Comparison of ENCODE assay signal across 18 mouse cellular contexts in the genomic region with DNA sequence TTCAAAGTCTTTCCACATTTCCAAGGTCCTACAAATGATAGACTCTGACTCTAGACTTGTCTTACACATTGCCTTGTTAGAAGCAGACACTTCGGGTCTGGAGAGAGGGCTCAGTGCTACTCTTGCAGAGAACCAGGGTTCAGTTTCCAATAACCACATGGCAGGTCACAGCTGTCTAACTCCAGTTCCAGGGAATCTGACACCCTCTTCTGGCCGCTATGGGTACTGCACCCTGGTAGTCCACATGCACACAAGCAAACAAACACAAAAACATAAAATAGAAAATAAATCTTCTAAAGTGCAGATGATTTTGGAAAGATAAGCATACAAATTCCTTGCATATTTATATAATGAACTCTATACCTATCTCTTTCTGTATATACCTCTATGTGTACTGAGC. TPM values are rescaled to one million over a fixed set of nuclear protein-coding genes. Genes with fewer than 3 reads are reported as not detected.
DNase-seq lines count a peak whose midpoint lies in the region; ATAC-seq and TF ChIP-seq lines count a peak whose summit lies in the region.
"Had no signal": no experiment of that assay in that cellular context is flagged by ENCODE, and none has a peak within 500 bp of the region (broad histone marks: within the 10 kb centered on the region; RNA-seq: fewer than 3 reads in every experiment).

No protein-coding gene starts in this region.

- H3K36me3 ChIP-seq in heart, postnatal 0 days (replicated peaks; ENCODE audit: control insufficient read depth, insufficient read depth, low read length), result no peaks in the 10 kb centered on the region
- H3K36me3 ChIP-seq in neural tube, embryonic 15.5 days, result no peaks in the 10 kb centered on the region
- no peaks in the 10 kb centered on the region for H3K36me3 ChIP-seq in testis, adult 2 months (ENCODE audit: control insufficient read depth, insufficient read depth, low read length)
- H3K36me3 ChIP-seq: embryonic facial prominence, embryonic 12.5 days; neural tube, embryonic 13.5 days had no signal

- TF ChIP-seq EP300 in heart, postnatal 0 days (IDR thresholded peaks at IDR 0.05; ENCODE audit: low read depth), result no peak

- H3K9me3 ChIP-seq in heart, postnatal 0 days (replicated peaks; ENCODE audit: control insufficient read depth, low read length), result no peaks in the 10 kb centered on the region
- H3K9me3 ChIP-seq in neural tube, embryonic 15.5 days (replicated peaks), result no peaks in the 10 kb centered on the region
- H3K9me3 ChIP-seq: embryonic facial prominence, embryonic 12.5 days; neural tube, embryonic 13.5 days had no signal

- no peak overlapping the region for H3K4me2 ChIP-seq in heart, postnatal 0 days (ENCODE audit: low read depth, low read length)
- H3K4me2 ChIP-seq in neural tube, embryonic 15.5 days, result no peak overlapping the region
- H3K4me2 ChIP-seq: embryonic facial prominence, embryonic 12.5 days; neural tube, embryonic 13.5 days had no signal

- no peaks in the 10 kb centered on the region for H3K27me3 ChIP-seq in heart, postnatal 0 days (ENCODE audit: control insufficient read depth, insufficient read depth, low read length)
- H3K27me3 ChIP-seq in neural tube, embryonic 15.5 days (replicated peaks), result no peaks in the 10 kb centered on the region
- H3K27me3 ChIP-seq in testis, adult 2 months (ENCODE audit: control insufficient read depth, insufficient read depth, low read length), result no peaks in the 10 kb centered on the region
- H3K27me3 ChIP-seq: embryonic facial prominence, embryonic 12.5 days; neural tube, embryonic 13.5 days had no signal

- DNase-seq in heart, postnatal 0 days (ENCODE audit: low spot score), result no peak
- no peak for DNase-seq in heart, postnatal 36 days
- DNase-seq in neural tube, embryonic 10.5 days (ENCODE audit: extremely low spot score, low spot score), result peak; percentile 18
- peak; percentile 6 for DNase-seq in c-Kit-negative CD71-positive TER-119-positive erythroid progenitor cells, embryonic 14.5 days (ENCODE audit: low read depth, low spot score)
- DNase-seq in thymus, postnatal 14 days, result no peak
- no peak for DNase-seq in kidney, postnatal 10 days
- DNase-seq: adrenal gland, postnatal 36 days; heart, postnatal 10 days; left cerebral cortex, postnatal 4 days; right cerebral cortex, postnatal 14 days; thymus, adult 2 months had no signal

- 69% methylated on average over 2 of the region's 2 CpGs for WGBS in heart, postnatal 0 days
- 77% methylated on average over 2 of the region's 2 CpGs for WGBS in neural tube, embryonic 15.5 days

- ATAC-seq in heart, postnatal 0 days (ENCODE audit: insufficient read depth, low read depth), result no peak
- ATAC-seq in neural tube, embryonic 15.5 days (ENCODE audit: low FRiP score), result no peak

- H3K4me3 ChIP-seq in heart, postnatal 0 days (ENCODE audit: low read depth, low read length), result no peak overlapping the region
- no peak overlapping the region for H3K4me3 ChIP-seq in neural tube, embryonic 15.5 days (replicated peaks)
- H3K4me3 ChIP-seq in testis, adult 2 months (ENCODE audit: control insufficient read depth, low read depth, low read length), result no peak overlapping the region
- H3K4me3 ChIP-seq: embryonic facial prominence, embryonic 12.5 days; megakaryocyte, embryonic 14.5 days; neural tube, embryonic 13.5 days had no signal

- no peaks in the 10 kb centered on the region for H3K4me1 ChIP-seq in heart, postnatal 0 days (ENCODE audit: control insufficient read depth, insufficient read depth)
- no peaks in the 10 kb centered on the region for H3K4me1 ChIP-seq in neural tube, embryonic 15.5 days
- H3K4me1 ChIP-seq in testis, adult 2 months (ENCODE audit: control insufficient read depth, insufficient read depth, low read length), result no peaks in the 10 kb centered on the region
- H3K4me1 ChIP-seq: embryonic facial prominence, embryonic 12.5 days; neural tube, embryonic 13.5 days had no signal

- no peak overlapping the region for H3K27ac ChIP-seq in heart, postnatal 0 days (ENCODE audit: low read depth)
- H3K27ac ChIP-seq in neural tube, embryonic 15.5 days (replicated peaks), result no peak overlapping the region
- H3K27ac ChIP-seq in testis, adult 2 months (ENCODE audit: control insufficient read depth, insufficient read depth, low read depth, low read length), result no peak overlapping the region
- H3K27ac ChIP-seq: embryonic facial prominence, embryonic 12.5 days; neural tube, embryonic 13.5 days had no signal

- intact Hi-C loops in heart, postnatal 36 days (cut with DNase I), result no loop called here

- no peak for TF ChIP-seq POLR2A in testis, adult 2 months (IDR thresholded peaks at IDR 0.05; ENCODE audit: control insufficient read depth, low read depth, low read length)

- peak; percentile 21; the same call in 1 of the 2 replicates for TF ChIP-seq CTCF in heart, postnatal 0 days (IDR thresholded peaks at IDR 0.05; ENCODE audit: low read depth)
- TF ChIP-seq CTCF in testis, adult 2 months (IDR thresholded peaks at IDR 0.05; ENCODE audit: control insufficient read depth, insufficient read depth, insufficient replicate concordance, low read depth, low read length), result peak; percentile 71; the same call in 1 of the 2 replicates

- no peak overlapping the region for H3K9ac ChIP-seq in heart, postnatal 0 days (replicated peaks; ENCODE audit: low read depth, low read length)
- no peak overlapping the region for H3K9ac ChIP-seq in neural tube, embryonic 15.5 days (replicated peaks)
- H3K9ac ChIP-seq: embryonic facial prominence, embryonic 12.5 days; neural tube, embryonic 13.5 days had no signal

RNA-seq across cellular contexts. Expression of a gene that starts 2.9 kb away (rescaled TPM):
- total RNA-seq in heart, postnatal 0 days (2014; rRNA removed; ENCODE audit: low replicate concordance), result not detected in 2 replicates
- polyA plus RNA-seq in heart, postnatal 0 days (2015; fragmentation: Nextera tagmentation; extraction: Ambion mirVana), result not detected in 2 replicates
- total RNA-seq in heart, postnatal 36 days (2021), result not detected
- not detected in 2 replicates for polyA plus RNA-seq in neural tube, embryonic 15.5 days (2015; fragmentation: Nextera tagmentation; extraction: Ambion mirVana)
- 7.6 TPM in 1 of 2 replicates, not detected in the other for polyA plus RNA-seq in testis, adult 2 months (2012; rRNA removed)
- total RNA-seq: adrenal gland, postnatal 36 days; gastrocnemius, adult 8-10 months; heart, postnatal 10 days; left cerebral cortex, postnatal 4 days had no signal
- polyA plus RNA-seq: embryonic facial prominence, embryonic 12.5 days; kidney, embryonic 14.5 days; neural tube, embryonic 13.5 days; thymus, adult 2 months had no signal

RNA-seq across cellular contexts. Expression of a gene that starts 10.2 kb away (rescaled TPM):
- not detected in 2 replicates for total RNA-seq in heart, postnatal 0 days (2014; rRNA removed; ENCODE audit: low replicate concordance)
- polyA plus RNA-seq in heart, postnatal 0 days (2015; fragmentation: Nextera tagmentation; extraction: Ambion mirVana), result not detected in 2 replicates
- not detected for total RNA-seq in heart, postnatal 36 days (2021)
- not detected in 2 replicates for polyA plus RNA-seq in neural tube, embryonic 15.5 days (2015; fragmentation: Nextera tagmentation; extraction: Ambion mirVana)
- 0.28 and 0.52 TPM in 2 replicates for polyA plus RNA-seq in testis, adult 2 months (2012; rRNA removed)
- total RNA-seq: adrenal gland, postnatal 36 days; gastrocnemius, adult 8-10 months; heart, postnatal 10 days; left cerebral cortex, postnatal 4 days had no signal
- polyA plus RNA-seq: embryonic facial prominence, embryonic 12.5 days; kidney, embryonic 14.5 days; neural tube, embryonic 13.5 days; thymus, adult 2 months had no signal

RNA-seq across cellular contexts. Expression of a gene that starts 22.6 kb away (rescaled TPM):
- not detected in 2 replicates for total RNA-seq in heart, postnatal 0 days (2014; rRNA removed; ENCODE audit: low replicate concordance)
- not detected in 2 replicates for polyA plus RNA-seq in heart, postnatal 0 days (2015; fragmentation: Nextera tagmentation; extraction: Ambion mirVana)
- not detected for total RNA-seq in heart, postnatal 36 days (2021)
- polyA plus RNA-seq in neural tube, embryonic 15.5 days (2015; fragmentation: Nextera tagmentation; extraction: Ambion mirVana), result not detected in 2 replicates
- 1.4 TPM in 1 of 2 replicates, not detected in the other for polyA plus RNA-seq in testis, adult 2 months (2012; rRNA removed)
- total RNA-seq: adrenal gland, postnatal 36 days; gastrocnemius, adult 8-10 months; heart, postnatal 10 days; left cerebral cortex, postnatal 4 days had no signal
- polyA plus RNA-seq: embryonic facial prominence, embryonic 12.5 days; kidney, embryonic 14.5 days; neural tube, embryonic 13.5 days; thymus, adult 2 months had no signal

RNA-seq across cellular contexts. Expression of a gene that starts 24.5 kb away (rescaled TPM):
- not detected in 2 replicates for total RNA-seq in heart, postnatal 0 days (2014; rRNA removed; ENCODE audit: low replicate concordance)
- not detected in 2 replicates for polyA plus RNA-seq in heart, postnatal 0 days (2015; fragmentation: Nextera tagmentation; extraction: Ambion mirVana)
- total RNA-seq in heart, postnatal 36 days (2021), result not detected
- polyA plus RNA-seq in neural tube, embryonic 15.5 days (2015; fragmentation: Nextera tagmentation; extraction: Ambion mirVana), result not detected in 2 replicates
- polyA plus RNA-seq in testis, adult 2 months (2012; rRNA removed), result 4.3 TPM in 1 of 2 replicates, not detected in the other
- total RNA-seq: adrenal gland, postnatal 36 days; gastrocnemius, adult 8-10 months; heart, postnatal 10 days; left cerebral cortex, postnatal 4 days had no signal
- polyA plus RNA-seq: embryonic facial prominence, embryonic 12.5 days; kidney, embryonic 14.5 days; neural tube, embryonic 13.5 days; thymus, adult 2 months had no signal

RNA-seq across cellular contexts. Expression of a gene that starts 31.0 kb away (rescaled TPM):
- not detected in 2 replicates for total RNA-seq in heart, postnatal 0 days (2014; rRNA removed; ENCODE audit: low replicate concordance)
- not detected in 2 replicates for polyA plus RNA-seq in heart, postnatal 0 days (2015; fragmentation: Nextera tagmentation; extraction: Ambion mirVana)
- total RNA-seq in heart, postnatal 36 days (2021), result not detected
- not detected in 2 replicates for polyA plus RNA-seq in neural tube, embryonic 15.5 days (2015; fragmentation: Nextera tagmentation; extraction: Ambion mirVana)
- 108 TPM in 1 of 2 replicates, not detected in the other for polyA plus RNA-seq in testis, adult 2 months (2012; rRNA removed)
- total RNA-seq: adrenal gland, postnatal 36 days; gastrocnemius, adult 8-10 months; heart, postnatal 10 days; left cerebral cortex, postnatal 4 days had no signal
- polyA plus RNA-seq: embryonic facial prominence, embryonic 12.5 days; kidney, embryonic 14.5 days; neural tube, embryonic 13.5 days; thymus, adult 2 months had no signal

Comparison
In these comparisons a context has a peak if more than half of its experiments do, and no peak if none do; other contexts are left out.
1. DNase-seq: peak in neural tube, embryonic 10.5 days (single experiment) and c-Kit-negative CD71-positive TER-119-positive erythroid progenitor cells, embryonic 14.5 days (single experiment); none in heart, postnatal 0 days (single experiment), heart, postnatal 36 days (0 of 2), thymus, postnatal 14 days (single experiment) and kidney, postnatal 10 days (single experiment).